Mouse (Mus musculus) neural tube, embryonic 11.5 days (tissue): ENCODE measurements around the gene Fbxw4. TPM values are rescaled to one million over a fixed set of nuclear protein-coding genes. Genes with fewer than 3 reads are reported as not detected.

ENCODE experiments used
- ATAC-seq: fragments of 200-750 bp; cut with Nextera tagmentation; 2 replicates; pipeline ENCODE4 v1.8.0; 2017; ENCODE audit warnings: moderate number of reproducible peaks, mild to moderate bottlenecking, moderate TSS enrichment, moderate library complexity; ENCODE audit not compliant: insufficient read depth, low FRiP score, low TSS enrichment
- DNase-seq: peaks from one replicate; pipeline ENCODE4 v3.0.0-alpha.2; 2015; ENCODE audit warnings: low spot score
- H3K27ac ChIP-seq: fragments of 300-500 bp; sonication (generic); 2 replicates; pipeline ENCODE4 v1.5.1; 2014; ENCODE audit warnings: low read depth, mild to moderate bottlenecking, low read length
- H3K27me3 ChIP-seq: fragments of 300-500 bp; sonication (generic); 2 replicates; pipeline ENCODE4 v1.6.1; 2014; ENCODE audit warnings: mild to moderate bottlenecking, low read length, mixed read lengths; ENCODE audit not compliant: control insufficient read depth, insufficient read depth
- H3K36me3 ChIP-seq: fragments of 300-500 bp; sonication (generic); 2 replicates; pipeline ENCODE4 v1.6.1; 2014; ENCODE audit warnings: mild to moderate bottlenecking, low read length, moderate library complexity, mixed read lengths; ENCODE audit not compliant: control insufficient read depth, insufficient read depth
- H3K4me1 ChIP-seq: fragments of 300-500 bp; sonication (generic); 2 replicates; pipeline ENCODE4 v1.6.1; 2014; ENCODE audit warnings: low read length, mixed read lengths; ENCODE audit not compliant: control insufficient read depth, insufficient read depth
- H3K4me2 ChIP-seq: fragments of 300-500 bp; sonication (generic); 2 replicates; pipeline ENCODE4 v1.6.1; 2014; ENCODE audit warnings: low read depth, mild to moderate bottlenecking, moderate library complexity
- H3K4me3 ChIP-seq: fragments of 300-500 bp; sonication (generic); 2 replicates; pipeline ENCODE4 v1.5.1; 2014; ENCODE audit warnings: low read depth, low read length
- H3K9ac ChIP-seq: fragments of 300-500 bp; sonication (generic); 2 replicates; pipeline ENCODE4 v1.6.1; 2014; ENCODE audit warnings: mild to moderate bottlenecking, low read length
- H3K9me3 ChIP-seq: fragments of 300-500 bp; sonication (generic); 2 replicates; pipeline ENCODE4 v1.6.1; 2016; ENCODE audit warnings: low read length; ENCODE audit not compliant: control insufficient read depth
- WGBS: fragments of 180-500 bp; shearing (Covaris S2); extraction: QIAGEN DNeasy Blood & Tissue Kit; methylation state at CpG from one replicate; pipeline ENCODE4 v1.1.7; 2014; 5-methylcytosine and 5-hydroxymethylcytosine counted together
- polyA plus RNA-seq: library from polyadenylated mRNA; unstranded; fragments of >200 nt; fragmentation: Nextera tagmentation; extraction: Ambion mirVana; gene quantifications from 2 replicates; pipeline ENCODE4 v1.2.1, GENCODE M21; 2014

Fbxw4 gene
- polyA plus RNA-seq, 1 experiment from 2014 or later, result 4.4 TPM

DNA sequence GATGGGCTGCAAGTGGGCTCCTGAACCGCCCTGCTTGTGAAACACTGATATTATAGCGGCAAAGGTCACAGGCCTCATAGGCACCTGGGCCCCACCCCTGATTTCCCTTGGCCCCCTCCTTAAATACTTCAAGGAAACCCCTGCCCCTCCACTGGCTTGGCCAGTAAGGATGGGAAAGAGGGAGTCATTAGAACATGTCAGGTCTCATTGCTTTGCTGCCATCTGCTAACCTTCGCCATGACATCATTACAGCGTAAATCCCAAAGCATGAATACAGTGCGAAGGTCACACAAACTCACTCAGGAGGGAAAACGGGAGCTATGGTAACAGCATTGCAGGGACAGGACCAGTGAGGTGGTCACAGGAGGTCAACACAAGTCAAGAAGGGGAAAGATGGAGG, 63.7 kb downstream of the Fbxw4 start:
- no peak overlapping the region for H3K9ac ChIP-seq
- H3K27me3 ChIP-seq, result no peaks in the 10 kb centered on the region
- H3K4me1 ChIP-seq, result no peaks in the 10 kb centered on the region; the same call in 1 of the 2 replicates
- no peaks in the 10 kb centered on the region for H3K9me3 ChIP-seq
- WGBS, result 64% methylated on average over 6 of the region's 6 CpGs
- H3K4me2 ChIP-seq, result no peak overlapping the region
- no peaks in the 10 kb centered on the region for H3K36me3 ChIP-seq
- H3K27ac ChIP-seq, result no peak overlapping the region
- no peak overlapping the region for H3K4me3 ChIP-seq
- no peak for ATAC-seq
- no peak for DNase-seq

DNA sequence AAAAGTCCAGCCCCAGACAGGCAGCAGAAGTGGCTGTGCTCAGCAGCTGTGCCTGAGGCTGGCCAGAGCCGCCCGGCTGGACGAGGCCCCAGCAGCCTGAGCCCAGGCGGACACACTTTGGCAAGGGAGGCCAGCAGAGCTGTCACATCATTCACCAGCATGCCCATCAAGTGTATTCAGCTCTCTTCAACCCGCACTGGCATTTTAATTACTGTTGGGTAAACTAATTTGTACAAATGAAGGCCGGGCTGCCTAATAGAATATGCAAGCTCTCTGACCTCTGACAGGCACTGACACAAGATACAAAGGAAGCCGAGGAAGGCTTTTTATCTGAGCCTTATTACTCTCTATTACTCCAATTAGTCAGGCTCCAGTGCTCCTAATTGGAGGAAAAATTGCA, 64.1 kb downstream of the Fbxw4 start:
- Histone ChIP-seq H3K27ac (no peak overlapping the region), H3K9me3 (no peaks in the 10 kb centered on the region), H3K4me1 (no peaks in the 10 kb centered on the region; the same call in 1 of the 2 replicates), H3K4me2 (no peak overlapping the region), H3K36me3 (no peaks in the 10 kb centered on the region), H3K27me3 (no peaks in the 10 kb centered on the region), H3K4me3 (no peak overlapping the region), H3K9ac (no peak overlapping the region)
- ATAC-seq (peak; percentile 35; the same call in 1 of the 2 replicates), DNase-seq (peak; percentile 21)
- 21% methylated on average over 7 of the region's 7 CpGs for WGBS

GRCm38 (mm10) chr19:45595481-45595880, 64.6 kb downstream of the Fbxw4 start:
- WGBS, result 85% methylated on average over 6 of the region's 6 CpGs
- no peak overlapping the region for H3K4me2 ChIP-seq
- no peaks in the 10 kb centered on the region; the same call in 1 of the 2 replicates for H3K4me1 ChIP-seq
- no peak overlapping the region for H3K27ac ChIP-seq
- H3K9me3 ChIP-seq, result no peaks in the 10 kb centered on the region
- H3K36me3 ChIP-seq, result no peaks in the 10 kb centered on the region
- H3K4me3 ChIP-seq, result no peak overlapping the region
- no peaks in the 10 kb centered on the region for H3K27me3 ChIP-seq
- DNase-seq (no peak), ATAC-seq (no peak)
- H3K9ac ChIP-seq, result no peak overlapping the region

DNA sequence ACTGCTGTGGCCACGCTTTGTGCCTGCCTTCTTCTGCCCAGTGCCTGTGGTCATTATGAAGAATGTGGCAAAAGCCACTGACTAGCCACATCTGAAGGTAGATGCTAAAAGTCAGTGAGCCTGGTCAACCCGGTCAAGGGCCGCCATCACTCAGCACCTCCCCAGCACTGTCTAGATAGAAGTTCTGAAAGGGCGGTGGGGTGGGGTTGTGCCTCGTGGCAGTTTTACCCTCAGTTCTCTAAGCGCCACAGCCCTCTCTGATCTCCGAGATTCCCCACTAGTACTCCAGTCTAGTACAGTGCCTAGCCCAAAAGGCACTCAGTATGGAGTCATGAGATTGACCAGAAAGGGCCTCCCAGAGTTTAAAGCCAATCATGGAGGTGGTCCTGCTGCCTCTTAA, 66.0 kb downstream of the Fbxw4 start:
- Histone ChIP-seq H3K27me3 (no peaks in the 10 kb centered on the region), H3K9ac (no peak overlapping the region), H3K27ac (no peak overlapping the region), H3K4me1 (no peaks in the 10 kb centered on the region; the same call in 1 of the 2 replicates), H3K36me3 (no peaks in the 10 kb centered on the region), H3K4me3 (no peak overlapping the region), H3K9me3 (no peaks in the 10 kb centered on the region), H3K4me2 (no peak overlapping the region)
- WGBS, result 94% methylated on average over 7 of the region's 7 CpGs
- ATAC-seq (no peak), DNase-seq (no peak)

DNA sequence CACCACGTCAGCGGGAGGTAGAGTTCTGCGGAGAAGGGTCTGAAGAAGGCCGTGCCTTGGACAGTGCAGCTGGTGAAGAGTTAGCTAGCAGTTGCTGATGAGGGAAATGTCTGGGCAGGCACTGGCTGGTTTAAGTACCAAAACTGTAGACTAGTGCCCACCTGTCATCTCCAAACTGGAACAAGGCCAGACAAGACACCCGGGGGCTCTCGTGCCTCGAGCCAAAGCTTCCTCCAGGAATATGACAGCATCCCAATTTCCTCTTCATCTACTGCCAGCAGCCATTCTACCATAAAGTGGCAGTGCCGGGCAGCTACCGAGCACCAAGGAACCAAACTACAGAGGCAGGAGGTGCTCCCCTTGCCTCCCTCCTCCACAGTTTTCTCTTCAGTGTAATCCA, 67.2 kb downstream of the Fbxw4 start:
- no peak for DNase-seq
- Histone ChIP-seq H3K27ac (no peak overlapping the region), H3K4me3 (no peak overlapping the region), H3K4me1 (no peaks in the 10 kb centered on the region; the same call in 1 of the 2 replicates), H3K9me3 (no peaks in the 10 kb centered on the region), H3K9ac (no peak overlapping the region), H3K4me2 (no peak overlapping the region), H3K27me3 (no peaks in the 10 kb centered on the region), H3K36me3 (no peaks in the 10 kb centered on the region)
- no peak for ATAC-seq
- 94% methylated on average over 9 of the region's 9 CpGs for WGBS

DNA sequence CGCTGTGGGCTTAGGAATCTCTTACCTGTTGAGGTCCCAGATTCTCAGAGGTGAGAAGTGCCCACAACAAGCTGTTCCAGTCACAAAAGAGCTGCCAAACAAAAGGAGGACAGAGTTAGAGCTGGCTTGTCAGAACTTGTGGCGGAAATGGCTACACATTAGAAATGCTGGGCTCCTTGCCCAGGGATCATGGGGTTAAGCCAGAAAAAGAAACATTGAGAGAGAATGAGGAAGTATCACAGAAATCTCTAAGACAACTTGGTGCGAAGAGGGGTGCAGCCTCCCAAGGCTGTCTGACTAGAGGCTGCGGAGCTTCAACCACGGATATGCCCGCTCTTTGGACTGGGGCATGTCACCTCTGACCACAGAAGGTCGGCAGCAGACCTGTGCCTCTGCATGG, 68.4 kb downstream of the Fbxw4 start:
- DNase-seq (no peak), ATAC-seq (no peak)
- no peak overlapping the region for H3K27ac ChIP-seq
- H3K36me3 ChIP-seq, result no peaks in the 10 kb centered on the region
- H3K9ac ChIP-seq, result no peak overlapping the region
- H3K27me3 ChIP-seq, result no peaks in the 10 kb centered on the region
- H3K4me3 ChIP-seq, result no peak overlapping the region
- H3K4me1 ChIP-seq, result no peaks in the 10 kb centered on the region; the same call in 1 of the 2 replicates
- no peak overlapping the region for H3K4me2 ChIP-seq
- H3K9me3 ChIP-seq, result no peaks in the 10 kb centered on the region
- 89% methylated on average over 7 of the region's 7 CpGs for WGBS

DNA sequence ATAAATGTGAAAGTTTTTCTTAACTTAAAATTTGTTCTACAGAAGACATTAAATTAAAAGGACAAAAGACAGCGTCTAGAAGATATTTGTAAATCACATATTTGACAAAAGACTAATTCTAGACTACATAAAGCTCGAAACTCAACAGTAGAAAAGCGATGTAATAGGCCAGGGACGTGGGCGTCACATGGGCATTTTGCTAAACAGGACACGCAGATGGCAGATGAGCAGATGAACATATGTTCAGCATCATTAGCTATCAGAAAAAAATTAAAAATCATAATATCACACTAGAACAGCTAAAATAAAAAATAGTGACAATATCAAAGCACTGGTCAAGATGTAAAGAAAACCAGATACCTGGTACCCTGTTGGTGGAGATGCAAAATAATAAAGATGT, 70.4 kb downstream of the Fbxw4 start:
- H3K4me2 ChIP-seq, result no peak overlapping the region
- no peak overlapping the region for H3K27ac ChIP-seq
- no peaks in the 10 kb centered on the region for H3K4me1 ChIP-seq
- H3K9ac ChIP-seq, result no peak overlapping the region
- ATAC-seq, result no peak
- H3K4me3 ChIP-seq, result no peak overlapping the region
- H3K9me3 ChIP-seq, result no peaks in the 10 kb centered on the region
- no peak for DNase-seq
- WGBS, result 91% methylated on average over 6 of the region's 6 CpGs
- H3K36me3 ChIP-seq, result no peaks in the 10 kb centered on the region
- no peaks in the 10 kb centered on the region for H3K27me3 ChIP-seq

- no peak overlapping the region for H3K4me2 ChIP-seq
- no peaks in the 10 kb centered on the region for H3K9me3 ChIP-seq
- no peaks in the 10 kb centered on the region for H3K27me3 ChIP-seq
- ATAC-seq (no peak), DNase-seq (no peak)
- no peak overlapping the region for H3K4me3 ChIP-seq
- no peak overlapping the region for H3K9ac ChIP-seq
- no peaks in the 10 kb centered on the region for H3K36me3 ChIP-seq
- no peaks in the 10 kb centered on the region for H3K4me1 ChIP-seq
- H3K27ac ChIP-seq, result no peak overlapping the region
- WGBS, result 82% methylated on average over 6 of the region's 6 CpGs
Observed at GRCm38 (mm10) chr19:45587509-45588292, 72.4 kb downstream of the Fbxw4 start.

DNA sequence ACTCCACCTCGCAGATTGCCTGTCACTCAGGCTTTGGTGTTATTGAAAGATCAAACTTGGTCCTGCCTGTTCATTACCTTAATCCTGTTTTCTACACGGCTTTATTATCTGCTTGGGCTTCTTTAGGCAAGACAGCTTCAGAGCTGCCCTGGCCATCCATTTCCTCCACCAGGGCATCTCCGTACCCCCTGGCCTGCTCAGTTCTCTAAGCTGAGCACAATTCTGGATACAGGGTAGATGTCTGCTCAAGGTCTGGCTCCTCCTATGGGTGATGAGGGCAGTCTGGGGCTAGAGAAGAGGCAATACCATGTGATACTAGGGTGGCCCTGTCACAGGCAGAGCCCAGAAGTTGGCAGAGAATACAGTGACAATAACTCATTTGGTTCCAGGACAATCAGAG, 73.3 kb downstream of the Fbxw4 start:
- no peak overlapping the region for H3K27ac ChIP-seq
- H3K27me3 ChIP-seq, result no peaks in the 10 kb centered on the region
- no peak overlapping the region for H3K4me2 ChIP-seq
- ATAC-seq (no peak), DNase-seq (no peak)
- H3K4me1 ChIP-seq, result peaks cover 7% of the 10 kb centered on the region
- H3K36me3 ChIP-seq, result no peaks in the 10 kb centered on the region
- 75% methylated on average over 3 of the region's 3 CpGs for WGBS
- H3K9me3 ChIP-seq, result no peaks in the 10 kb centered on the region
- H3K4me3 ChIP-seq, result no peak overlapping the region
- no peak overlapping the region for H3K9ac ChIP-seq
